Mouse (Mus musculus) hematopoietic multipotent progenitor cell, adult 10-12 weeks (in vitro differentiated cells): Measurements from ENCODE around the gene Abhd4. TPM values are rescaled to one million over a fixed set of nuclear protein-coding genes. Genes with fewer than 3 reads are reported as not detected.

Experiments used
- polyA plus RNA-seq: library from polyadenylated mRNA; stranded (reverse); fragments of >175 nt; gene quantifications from 2 replicates; pipeline ENCODE4 v1.2.3, GENCODE M21; 2012; ENCODE audit warnings: low replicate concordance

The Abhd4 gene
- polyA plus RNA-seq = 2.6 and 13.0 TPM in 2 replicates

DNA sequence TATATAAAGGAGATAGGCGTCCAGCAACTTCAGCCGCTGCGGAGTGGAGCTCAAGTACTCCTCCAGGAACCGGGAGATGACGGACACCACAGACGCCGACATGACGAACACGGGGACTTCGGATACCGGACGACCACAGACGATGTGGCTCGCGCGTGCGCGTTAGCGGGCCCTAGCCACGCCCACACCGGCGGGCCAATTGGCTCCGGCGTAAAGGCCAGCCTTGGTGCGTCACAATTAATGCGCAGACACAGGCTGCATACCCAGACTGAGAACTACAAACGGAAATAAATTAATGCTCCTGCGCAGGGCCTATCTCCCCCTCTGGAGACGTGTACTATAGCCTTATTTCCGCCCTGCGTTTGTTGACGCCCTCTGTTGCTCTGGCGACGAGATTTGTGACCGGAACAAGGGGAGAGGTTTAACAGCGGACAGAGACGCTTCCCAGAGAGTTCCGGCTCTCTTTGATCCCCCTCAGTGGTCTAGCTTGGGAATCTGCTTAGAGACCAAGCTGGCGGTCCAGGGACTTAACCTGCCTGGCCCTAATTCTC, at the start of gene Abhd4, which contains the start of gene Dad1:
Gene Abhd4, plus strand, starts transcription at position 448 of the 551 bp plus-strand sequence.
Gene Dad1, minus strand, starts transcription at position 364 of the 551 bp plus-strand sequence.

GRCm38 (mm10) chr14:54284839-54285238, 30.9 kb downstream of the Abhd4 start, which contains the start of gene Olfr49:
Olfr49 (minus strand) TSS chr14:54284939.

Other genes with a start within 250 kb of the Abhd4 start
- gene Dad1, start 84 bp upstream of the Abhd4 start, polyA plus RNA-seq = 25.0 and 49.0 TPM in 2 replicates
- not detected in 2 replicates for gene Olfr49, start 30.8 kb downstream of the Abhd4 start, polyA plus RNA-seq
- 110 and 132 TPM in 2 replicates for gene Oxa1l, start 106.6 kb downstream of the Abhd4 start, polyA plus RNA-seq
- gene Slc7a7, start 163.6 kb downstream of the Abhd4 start, polyA plus RNA-seq = 7.6 and 24.9 TPM in 2 replicates
- gene Mrpl52, start 172.7 kb downstream of the Abhd4 start, polyA plus RNA-seq = 568 and 1,494 TPM in 2 replicates
- 8.4 and 13.5 TPM in 2 replicates for gene Mmp14, start 177.4 kb downstream of the Abhd4 start, polyA plus RNA-seq
- 484 and 1,181 TPM in 2 replicates for gene Lrp10, start 209.9 kb downstream of the Abhd4 start, polyA plus RNA-seq
- gene Rem2, start 221.9 kb downstream of the Abhd4 start, polyA plus RNA-seq = 0.29 and 0.50 TPM in 2 replicates